Mouse (Mus musculus) heart, postnatal 0 days (tissue): ENCODE measurements around the gene Dlec1.
A peak's percentile ranks its signal among the peaks of the same experiment; 100 is the strongest.

ENCODE experiments used
- CTCF ChIP-seq: IDR thresholded peaks from 2 replicates; pipeline ENCODE4 v1.5.1; 2016; ENCODE audit warnings: antibody characterized with exemption, control low read depth, low read depth
- EP300 ChIP-seq: IDR thresholded peaks from 2 replicates; pipeline ENCODE4 v1.6.1; 2016; ENCODE audit warnings: antibody characterized with exemption, low read depth

DNA sequence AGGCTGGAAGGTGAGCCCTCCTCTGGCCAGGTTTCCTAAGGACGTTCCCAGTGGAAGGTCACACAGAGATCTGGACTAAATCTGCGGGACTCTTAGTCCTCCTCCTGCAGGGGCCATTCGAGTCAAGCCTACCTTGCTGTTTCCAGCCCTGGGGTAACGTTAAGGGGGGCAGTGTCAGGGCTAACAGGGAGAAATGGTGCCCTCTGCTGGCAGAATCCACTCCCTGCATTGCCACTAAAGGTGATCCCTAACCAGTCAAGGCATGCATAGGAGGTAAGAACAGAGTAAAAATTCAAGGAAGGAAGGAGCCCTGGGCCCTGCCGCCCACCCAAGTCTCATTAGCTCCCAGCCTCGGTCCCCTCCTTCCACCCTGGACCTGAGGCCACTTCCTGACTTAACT, 34.7 kb upstream of the Dlec1 start:
- TF ChIP-seq CTCF, result peak; percentile 94
- no peak for TF ChIP-seq EP300
